Mouse (Mus musculus): ENCODE results near the gene Gm17660. TPM values are rescaled to one million over a fixed set of nuclear protein-coding genes. Genes with fewer than 3 reads are reported as not detected.

Gene Gm17660
- not detected in 2 replicates for polyA plus RNA-seq (2012)

DNA sequence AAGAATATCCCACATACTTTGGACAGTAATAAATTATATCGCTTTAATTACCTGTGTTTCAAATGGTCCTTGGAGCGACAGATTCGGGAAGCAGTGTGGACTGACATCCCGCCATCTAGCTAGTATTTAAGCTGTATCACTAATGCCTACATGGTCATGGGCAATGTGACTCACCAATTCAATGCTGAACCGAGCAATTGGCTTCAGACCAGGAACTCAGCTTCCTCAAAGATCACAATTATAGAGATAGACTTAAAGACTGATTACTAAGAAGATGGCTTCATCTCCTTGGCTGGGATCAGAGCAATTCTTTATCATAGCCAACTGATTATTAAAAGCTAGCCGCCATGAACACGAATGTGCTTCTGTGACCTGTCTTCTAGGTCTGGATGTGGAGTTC is at the start of gene Gm17660:
Gm17660 (minus strand) TSS at position 101 of the 400 bp plus-strand sequence.
- TF ChIP-seq GATA1 (IDR thresholded peaks at IDR 0.05; ENCODE audit: low read length), result no peak

DNA sequence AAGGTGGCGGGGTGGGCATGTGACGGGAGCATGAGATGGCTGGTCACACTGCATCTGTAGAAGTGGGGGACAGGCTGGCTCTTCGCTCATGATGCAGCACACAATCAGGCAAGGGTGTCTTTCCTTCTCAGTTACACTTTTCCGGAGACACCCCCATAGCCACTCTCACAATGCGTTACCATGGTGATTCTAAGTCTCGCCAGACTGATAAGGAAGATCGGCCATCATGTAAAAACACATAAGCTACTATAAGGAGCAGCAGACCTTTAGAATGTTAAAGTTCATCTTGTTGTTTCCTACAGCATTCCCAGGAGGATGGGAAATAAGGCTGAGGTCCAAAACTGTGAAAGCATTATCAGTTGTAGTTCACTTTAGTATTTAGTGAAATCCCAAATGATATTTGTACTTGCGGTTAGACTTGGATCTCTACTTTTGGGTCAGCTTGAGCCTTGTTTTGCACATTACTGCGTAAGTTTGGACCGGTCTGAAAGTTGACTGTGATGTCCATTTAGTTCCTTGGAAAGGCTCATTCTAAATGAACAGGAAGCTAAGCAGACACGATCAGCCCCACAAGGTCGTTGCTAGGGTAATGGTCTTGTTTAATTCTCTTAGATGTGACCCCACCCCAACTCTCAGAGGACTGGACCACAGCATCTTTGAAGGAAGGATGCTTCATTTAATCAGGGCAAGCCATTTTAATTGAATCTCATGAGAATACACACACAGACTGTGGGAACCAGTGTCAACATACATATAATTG is 49.3 kb upstream of the Gm17660 start:
- TF ChIP-seq GATA1 (IDR thresholded peaks at IDR 0.05; ENCODE audit: low read length), result no peak

DNA sequence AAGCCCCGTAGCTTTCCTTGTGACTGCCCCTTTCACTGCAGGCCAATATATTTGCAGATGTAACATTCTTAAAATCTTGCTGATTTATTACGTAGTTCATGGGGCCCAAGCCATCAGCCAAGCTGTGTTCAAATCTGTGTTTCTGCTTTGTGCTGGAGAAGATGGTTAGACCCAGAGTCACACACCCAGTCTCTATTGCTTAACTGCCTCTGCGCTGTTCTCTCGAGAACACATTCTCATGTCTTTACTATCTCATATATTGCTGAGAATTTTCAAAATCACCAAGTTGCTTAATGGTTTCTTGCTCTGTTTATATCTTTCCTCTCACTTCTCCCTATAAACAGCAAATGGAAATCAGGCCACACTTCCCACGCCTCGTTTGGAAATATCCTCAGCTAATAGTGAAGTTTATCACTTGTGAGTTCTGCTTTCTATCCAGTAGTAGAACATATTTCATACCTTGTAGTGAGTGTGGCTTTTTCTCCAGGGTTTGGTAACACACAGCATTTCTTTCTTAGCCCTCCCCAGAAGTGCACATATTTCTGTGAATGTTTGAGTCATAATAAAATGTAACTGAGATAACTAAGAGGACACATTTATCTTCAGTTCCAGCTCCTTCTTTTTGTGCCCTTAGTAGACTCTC is 46.7 kb upstream of the Gm17660 start:
- TF ChIP-seq GATA1 (IDR thresholded peaks at IDR 0.05; ENCODE audit: low read length), result no peak

DNA sequence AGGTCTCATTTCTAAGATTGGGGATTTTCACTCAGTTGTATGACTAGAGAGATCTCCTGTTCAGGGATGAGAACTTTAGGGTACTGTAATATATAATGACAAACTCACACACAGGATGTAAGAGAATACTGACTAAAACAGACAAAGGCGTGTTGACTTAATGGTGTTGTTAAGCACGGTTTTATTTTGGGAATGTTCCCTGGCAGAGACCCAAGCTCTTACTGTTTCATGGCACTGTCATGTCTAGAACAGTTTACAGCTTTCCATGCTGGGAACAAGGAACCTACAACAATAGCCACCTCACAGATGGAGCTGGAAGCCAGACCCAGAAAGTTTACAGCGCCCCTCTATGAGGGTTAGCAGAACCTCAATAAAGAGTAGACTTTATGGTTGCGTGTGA is 38.5 kb upstream of the Gm17660 start:
- TF ChIP-seq GATA1 (IDR thresholded peaks at IDR 0.05; ENCODE audit: low read length), result no peak

DNA sequence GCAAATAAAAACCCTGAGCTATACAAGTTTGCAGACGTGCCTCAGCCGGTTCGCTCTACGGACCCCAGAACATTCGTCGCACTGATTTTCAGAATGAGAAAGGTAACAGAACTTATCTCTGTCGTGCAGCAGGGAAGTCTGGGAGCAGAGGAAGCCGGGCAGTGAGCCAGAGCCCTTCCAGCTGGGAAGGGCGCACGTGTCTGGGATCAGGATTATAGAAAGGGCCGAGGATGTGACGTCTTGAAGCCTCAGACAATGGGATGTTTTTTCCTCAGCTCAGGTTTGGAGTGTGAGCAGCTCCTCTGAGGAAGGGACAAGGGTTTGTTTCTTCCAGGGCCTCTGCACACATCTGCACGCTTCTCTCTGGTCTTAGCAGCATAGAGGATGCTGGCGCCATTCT is 37.7 kb upstream of the Gm17660 start:
- TF ChIP-seq GATA1 (IDR thresholded peaks at IDR 0.05; ENCODE audit: low read length), result no peak

DNA sequence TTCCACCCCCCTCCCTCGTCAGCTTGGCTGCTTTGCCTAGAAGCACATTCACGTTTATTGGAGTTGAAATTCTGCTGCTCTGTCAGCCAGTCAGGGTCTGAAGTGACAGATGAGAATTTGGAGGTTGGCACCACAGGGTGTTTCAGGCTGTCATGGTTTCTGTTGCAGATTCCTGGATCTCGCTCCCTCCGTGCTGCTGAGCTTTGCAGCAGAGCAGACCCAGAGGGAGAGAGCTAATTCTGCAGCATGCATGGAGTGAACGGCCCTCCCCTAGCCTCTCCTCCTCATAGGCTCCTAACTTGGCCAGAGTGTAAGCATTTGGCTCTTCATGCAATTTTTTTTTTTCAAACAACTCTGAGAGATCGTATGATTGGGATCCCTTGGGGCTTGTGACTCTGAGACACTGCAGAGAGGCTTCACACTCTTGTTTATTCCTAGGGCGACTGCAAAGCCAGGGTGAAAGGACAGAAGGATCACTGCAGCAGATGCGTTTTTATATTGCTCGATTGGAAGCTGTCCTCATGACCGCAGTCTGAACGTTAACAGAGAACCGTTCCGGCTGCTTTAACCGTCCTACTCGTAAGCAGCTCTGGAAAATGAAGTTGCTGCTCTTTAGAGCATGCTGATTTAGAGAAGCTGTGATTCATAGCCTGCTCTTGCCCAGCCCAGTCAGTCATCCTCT is 36.2 kb upstream of the Gm17660 start, which contains the start of gene Sparcl1:
Sparcl1 (minus strand) TSS at position 243 of the 682 bp plus-strand sequence.
- TF ChIP-seq GATA1 (IDR thresholded peaks at IDR 0.05; ENCODE audit: low read length), result no peak

DNA sequence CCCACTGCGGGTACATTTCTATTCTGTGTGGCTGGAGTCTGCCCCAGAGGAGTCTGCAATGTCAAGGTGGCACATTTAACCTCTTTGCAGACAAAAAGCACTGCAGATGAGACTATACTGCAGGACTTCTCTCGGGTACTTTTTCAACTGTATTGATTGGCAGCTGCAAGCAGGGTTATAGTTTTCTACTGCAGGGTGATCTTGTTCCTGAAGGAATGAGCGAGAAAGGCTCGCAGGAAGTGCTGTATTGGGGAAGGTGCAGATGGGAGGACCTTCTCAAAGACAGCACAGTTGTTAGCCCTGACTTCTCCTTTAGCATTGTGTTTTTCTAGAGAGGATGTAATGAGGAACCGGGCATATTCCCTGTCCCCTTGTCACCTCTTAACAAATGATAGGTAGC is 35.1 kb upstream of the Gm17660 start:
- no peak for TF ChIP-seq GATA1 (IDR thresholded peaks at IDR 0.05; ENCODE audit: low read length)

DNA sequence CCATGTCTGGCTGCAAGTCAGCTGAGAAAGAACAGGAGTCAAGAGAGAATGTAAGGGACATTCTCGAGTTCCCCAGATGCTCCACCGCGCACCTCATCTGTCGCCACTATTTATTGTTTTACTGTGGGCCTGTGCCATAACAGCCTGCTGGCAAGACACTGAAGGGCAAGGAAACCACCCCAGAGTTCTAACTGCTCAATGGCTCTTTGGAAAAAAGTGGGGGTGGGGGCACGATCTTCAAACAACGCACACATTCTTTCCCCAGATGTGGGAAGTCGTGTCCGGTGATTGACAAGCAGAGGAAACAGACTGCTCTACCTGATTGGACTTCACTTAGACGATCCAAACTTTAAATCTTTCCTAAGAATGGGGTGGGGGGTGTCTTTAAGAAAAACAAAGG is 34.6 kb upstream of the Gm17660 start:
- TF ChIP-seq GATA1 (IDR thresholded peaks at IDR 0.05; ENCODE audit: low read length), result no peak

DNA sequence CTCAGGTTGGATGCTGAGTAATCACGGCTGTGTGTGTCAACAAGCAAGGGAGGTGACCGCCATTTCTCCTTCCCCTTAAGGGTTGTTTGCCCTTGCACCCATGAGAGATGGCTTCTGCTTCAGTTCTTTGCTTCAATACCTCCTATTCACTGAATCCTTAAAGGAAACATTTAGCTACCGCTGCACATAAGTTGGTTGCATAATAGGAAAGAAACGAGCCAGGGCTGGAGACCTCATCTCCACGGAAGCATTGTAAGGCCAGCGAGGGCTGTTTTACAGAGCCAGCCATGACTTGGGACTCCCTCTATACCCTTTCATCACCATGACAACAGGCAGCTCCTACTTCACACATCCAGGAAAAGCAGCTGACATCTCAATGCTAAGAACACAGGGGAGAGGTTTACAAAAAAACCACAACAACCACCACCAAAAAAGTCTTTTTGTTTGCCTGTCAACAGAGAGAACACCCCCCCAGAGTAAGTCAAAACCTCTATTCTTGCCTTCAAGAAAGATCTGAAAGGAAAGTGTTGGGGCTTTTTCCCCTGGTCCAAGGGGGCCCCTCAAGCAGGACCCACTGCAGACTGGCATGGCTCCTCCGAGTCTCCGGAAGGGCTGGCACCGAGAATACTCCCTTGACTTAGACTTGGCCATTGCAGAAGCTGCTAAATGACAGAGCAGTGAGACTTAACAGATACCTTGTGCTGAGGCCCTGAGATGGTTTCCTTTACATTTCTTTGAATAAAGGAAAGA is 32.9 kb upstream of the Gm17660 start:
- no peak for TF ChIP-seq GATA1 (IDR thresholded peaks at IDR 0.05; ENCODE audit: low read length)

DNA sequence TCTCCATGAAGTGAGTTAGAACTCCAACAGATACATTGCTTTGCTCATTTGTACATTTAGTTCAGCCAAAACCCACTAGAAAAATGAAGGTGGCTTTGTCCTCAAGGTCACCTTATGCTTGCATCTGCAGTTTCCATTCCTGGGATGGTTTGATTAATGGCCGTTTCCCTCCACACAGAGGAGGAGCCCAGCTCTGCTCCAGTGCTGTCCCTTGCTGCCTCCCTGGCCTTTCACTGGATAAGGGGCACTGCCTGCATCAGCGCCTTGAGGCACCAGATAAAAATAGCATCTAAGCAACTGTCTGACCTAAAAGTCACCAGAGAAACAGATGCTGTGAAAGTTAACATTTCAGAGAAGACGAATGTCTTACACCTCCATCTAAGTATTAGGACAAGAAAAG is 32.1 kb upstream of the Gm17660 start:
- no peak for TF ChIP-seq GATA1 (IDR thresholded peaks at IDR 0.05; ENCODE audit: low read length)

DNA sequence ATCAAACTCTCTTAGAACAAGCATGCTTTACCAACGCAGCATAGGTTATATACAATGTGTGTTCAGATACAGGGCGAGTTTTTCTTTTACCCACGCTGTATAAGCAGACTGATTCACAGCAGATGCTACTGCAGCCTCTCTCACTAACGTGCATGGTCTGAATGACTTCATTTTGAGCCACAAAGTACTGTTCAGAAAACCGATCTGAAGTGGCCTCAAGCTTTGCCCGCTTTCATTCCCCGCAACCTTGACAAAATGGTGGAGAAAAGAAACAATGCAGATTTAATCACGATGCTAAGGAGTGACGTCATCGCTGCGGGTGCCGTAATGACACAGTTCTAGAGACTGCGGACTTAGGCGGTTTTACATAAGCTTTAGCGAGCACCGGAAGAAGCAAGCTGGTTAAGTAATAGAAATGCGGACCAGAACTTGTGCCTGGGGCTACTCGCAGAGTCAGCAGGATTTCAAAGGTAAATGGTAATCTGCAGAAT is 31.5 kb upstream of the Gm17660 start:
- no peak for TF ChIP-seq GATA1 (IDR thresholded peaks at IDR 0.05; ENCODE audit: low read length)

DNA sequence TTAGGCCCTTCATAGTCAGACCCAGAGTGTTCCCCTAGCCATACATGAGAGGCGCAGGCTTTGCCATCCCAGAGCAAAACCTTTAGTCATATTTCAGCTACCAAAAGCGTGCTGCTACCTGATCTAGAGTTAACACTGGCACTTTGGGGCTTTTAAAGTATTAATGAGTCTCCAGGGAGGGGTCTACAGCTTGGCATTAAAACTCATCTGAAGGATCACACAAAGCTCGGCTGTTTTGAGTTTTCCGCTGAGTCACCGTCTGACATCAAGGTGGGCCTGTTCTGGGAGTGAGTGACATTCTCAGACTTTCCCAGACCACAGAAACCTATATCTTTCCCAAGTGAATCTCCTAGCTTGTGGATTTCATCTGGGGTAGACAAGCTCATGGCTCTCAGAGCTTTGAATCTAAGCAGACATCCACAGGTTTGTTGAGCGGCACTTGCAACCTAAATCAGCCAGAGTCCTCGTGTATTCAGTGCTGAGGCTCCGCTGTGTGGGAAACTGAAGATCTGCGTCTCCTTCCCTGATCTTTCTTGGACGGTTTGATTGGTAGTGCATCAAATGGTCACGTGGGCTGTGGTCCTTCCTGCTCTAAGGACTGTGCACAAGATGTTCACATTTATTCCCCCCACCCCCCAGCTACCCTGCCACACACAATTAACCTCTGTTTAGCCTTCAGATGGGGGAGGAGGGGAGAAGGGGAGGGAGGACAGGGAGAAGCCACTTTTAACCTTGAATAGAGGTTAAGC is 30.9 kb upstream of the Gm17660 start:
- TF ChIP-seq GATA1 (IDR thresholded peaks at IDR 0.05; ENCODE audit: low read length), result no peak

DNA sequence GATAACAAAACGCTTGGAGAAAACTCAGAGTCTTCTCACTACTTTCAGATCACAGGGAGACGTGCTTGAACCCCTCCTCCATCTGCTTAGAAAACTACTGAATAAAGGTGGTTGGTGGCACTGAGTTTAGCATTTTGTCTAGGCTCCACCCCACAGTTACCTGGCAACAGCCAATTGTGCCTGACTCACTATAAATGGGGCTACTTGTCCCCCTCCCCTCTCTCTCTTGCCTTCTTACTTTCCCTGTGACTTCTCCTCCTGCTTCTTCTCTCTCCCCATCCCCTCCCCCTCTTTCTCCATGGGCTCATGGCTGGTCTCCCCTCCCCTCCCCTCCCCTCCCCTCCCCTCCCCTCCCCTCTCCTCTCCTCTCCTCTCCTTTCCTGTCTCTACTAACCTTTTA is 26.7 kb upstream of the Gm17660 start:
- no peak for TF ChIP-seq GATA1 (IDR thresholded peaks at IDR 0.05; ENCODE audit: low read length)

DNA sequence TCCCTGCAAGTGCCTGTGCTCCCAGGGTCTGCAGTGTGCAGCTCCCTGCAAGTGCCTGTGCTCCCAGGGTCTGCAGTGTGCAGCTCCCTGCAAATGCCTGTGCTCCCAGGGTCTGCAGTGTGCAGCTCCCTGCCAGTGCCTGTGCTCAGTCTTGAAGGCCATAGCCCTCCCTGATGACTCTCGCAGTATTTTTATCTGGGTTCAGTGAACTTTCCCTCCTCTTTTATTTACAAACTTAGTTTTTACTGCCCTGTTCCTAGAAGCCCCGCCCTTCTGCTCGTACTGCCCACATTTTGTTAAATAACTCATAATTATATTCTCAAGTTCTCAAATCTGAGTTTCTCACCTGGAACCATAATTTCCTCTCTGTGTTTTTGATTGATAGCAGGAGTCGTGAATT is 25.8 kb upstream of the Gm17660 start:
- no peak for TF ChIP-seq GATA1 (IDR thresholded peaks at IDR 0.05; ENCODE audit: low read length)
